Mouse (Mus musculus) erythroblast, embryonic 14.5 days (primary cell): ENCODE results near the gene Ap5s1. TPM values are rescaled to one million over a fixed set of nuclear protein-coding genes. Genes with fewer than 3 reads are reported as not detected.
A peak's percentile ranks its signal among the peaks of the same experiment; 100 is the strongest.

Source experiments
- H3K27me3 ChIP-seq: 2 replicates; pipeline ENCODE4 v1.6.1; 2012; ENCODE audit warnings: inconsistent platforms; ENCODE audit not compliant: control insufficient read depth
- H3K36me3 ChIP-seq: 2 replicates; pipeline ENCODE4 v1.6.1; 2012; ENCODE audit warnings: mild to moderate bottlenecking, inconsistent platforms; ENCODE audit not compliant: control insufficient read depth
- H3K4me1 ChIP-seq: 2 replicates; pipeline ENCODE4 v1.6.1; 2012; ENCODE audit warnings: inconsistent platforms; ENCODE audit not compliant: control insufficient read depth
- H3K4me3 ChIP-seq: replicated peaks from 2 replicates; pipeline ENCODE3; 2012; ENCODE audit warnings: moderate library complexity, mild to moderate bottlenecking, inconsistent platforms
- H3K9me3 ChIP-seq: 2 replicates; pipeline ENCODE4 v1.6.1; 2012; ENCODE audit warnings: low read length, inconsistent platforms, mixed read lengths; ENCODE audit not compliant: control insufficient read depth
- GATA1 ChIP-seq: IDR thresholded peaks from 2 replicates; pipeline ENCODE4 v1.6.1; 2012; ENCODE audit warnings: low read length, inconsistent platforms, mixed read lengths
- TAL1 ChIP-seq: IDR thresholded peaks from 3 replicates; pipeline ENCODE4 v1.6.1; 2012; ENCODE audit warnings: low read length, inconsistent platforms, mixed read lengths
- polyA plus RNA-seq: library from polyadenylated mRNA; stranded (reverse); fragments of >175 nt; gene quantifications from 2 replicates; pipeline ENCODE4 v1.2.3, GENCODE M21; 2012

Ap5s1 gene
- polyA plus RNA-seq, 1 experiment, result 3.0 TPM

GRCm38 (mm10) chr2:131171401-131172104 is 35.3 kb upstream of the Ap5s1 start:
- H3K27me3 ChIP-seq, result peaks cover 80% of the 10 kb centered on the region

DNA sequence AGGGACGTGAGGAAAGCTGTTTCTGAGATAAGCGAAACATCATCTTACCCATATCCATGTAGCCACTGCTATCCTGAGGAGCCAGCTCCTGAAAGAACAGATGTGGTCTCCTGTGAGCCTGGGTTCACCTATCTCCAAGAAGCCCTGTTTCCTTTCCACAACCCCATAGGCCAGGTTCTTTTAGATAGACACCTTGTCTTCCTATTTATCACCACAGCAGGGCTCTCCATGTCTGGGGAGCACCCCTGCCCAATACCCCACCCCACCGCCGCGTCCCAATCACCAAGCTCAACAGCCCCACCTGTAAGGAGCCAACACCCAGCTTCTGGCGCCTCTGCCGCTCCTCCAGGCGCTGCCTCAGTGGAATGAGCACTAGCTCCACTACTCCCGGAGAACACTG is 34.6 kb upstream of the Ap5s1 start:
- no peak overlapping the region for H3K4me3 ChIP-seq
- H3K36me3 ChIP-seq, result peaks cover 31% of the 10 kb centered on the region
- peaks cover 56% of the 10 kb centered on the region for H3K4me1 ChIP-seq
- H3K9me3 ChIP-seq, result peaks cover 7% of the 10 kb centered on the region
- peaks cover 73% of the 10 kb centered on the region for H3K27me3 ChIP-seq
- TF ChIP-seq GATA1 (no peak), TAL1 (0 out of 3 replicates have a peak, but pooled peaks have one; percentile 7)

More at GRCm38 (mm10) chr2:131171401-131172104, 35.3 kb upstream of the Ap5s1 start:
- Histone ChIP-seq H3K36me3 (peaks cover 23% of the 10 kb centered on the region), H3K4me1 (peaks cover 48% of the 10 kb centered on the region), H3K9me3 (peaks cover 10% of the 10 kb centered on the region), H3K4me3 (no peak overlapping the region)
- no peak for TF ChIP-seq TAL1

DNA sequence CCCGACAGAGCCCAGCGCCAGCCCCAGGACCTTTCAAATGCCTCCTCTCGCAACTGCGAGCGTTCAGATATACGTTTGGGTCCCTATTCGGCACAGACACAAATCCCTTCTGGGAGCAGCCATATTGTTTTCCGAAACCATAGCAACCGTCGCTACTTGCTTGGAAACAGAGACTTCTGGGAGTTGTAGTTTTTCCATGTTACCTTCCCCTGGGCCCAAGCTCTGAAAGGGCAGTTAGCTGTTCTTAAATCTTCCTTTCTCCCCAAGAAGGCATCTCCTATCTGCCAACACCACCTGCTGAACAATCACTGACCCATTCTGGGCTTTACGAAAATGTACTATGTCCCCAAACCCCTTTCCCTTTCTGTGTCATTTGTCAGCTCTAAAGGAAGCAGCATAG is 32.2 kb upstream of the Ap5s1 start:
- no peak for TF ChIP-seq GATA1
- no peak for TF ChIP-seq TAL1
- Histone ChIP-seq H3K36me3 (peaks cover 50% of the 10 kb centered on the region), H3K27me3 (peaks cover 50% of the 10 kb centered on the region), H3K4me1 (peaks cover 79% of the 10 kb centered on the region), H3K9me3 (peaks cover 5% of the 10 kb centered on the region; the same call in 1 of the 2 replicates), H3K4me3 (peak overlapping the region; percentile 42)

- Histone ChIP-seq H3K9me3 (peaks cover 5% of the 10 kb centered on the region; the same call in 1 of the 2 replicates), H3K4me3 (no peak overlapping the region), H3K36me3 (peaks cover 50% of the 10 kb centered on the region), H3K27me3 (peaks cover 43% of the 10 kb centered on the region), H3K4me1 (peaks cover 84% of the 10 kb centered on the region)
- TF ChIP-seq TAL1, result no peak
- TF ChIP-seq GATA1, result no peak
Measured at GRCm38 (mm10) chr2:131175286-131175944, 31.5 kb upstream of the Ap5s1 start.

- no peak overlapping the region for H3K4me3 ChIP-seq
- H3K4me1 ChIP-seq, result peaks cover 89% of the 10 kb centered on the region
- peaks cover 50% of the 10 kb centered on the region for H3K36me3 ChIP-seq
- TF ChIP-seq GATA1, result no peak
- TF ChIP-seq TAL1, result no peak
- H3K27me3 ChIP-seq, result peaks cover 38% of the 10 kb centered on the region
- H3K9me3 ChIP-seq, result peaks cover 5% of the 10 kb centered on the region; the same call in 1 of the 2 replicates
Measured at GRCm38 (mm10) chr2:131175945-131176309, 31.0 kb upstream of the Ap5s1 start.

GRCm38 (mm10) chr2:131176491-131176890 is 30.4 kb upstream of the Ap5s1 start:
- H3K4me3 ChIP-seq, result peak overlapping the region; percentile 13
- peaks cover 3% of the 10 kb centered on the region; the same call in 1 of the 2 replicates for H3K9me3 ChIP-seq
- H3K36me3 ChIP-seq, result peaks cover 49% of the 10 kb centered on the region
- H3K4me1 ChIP-seq, result peaks cover 90% of the 10 kb centered on the region
- peaks cover 32% of the 10 kb centered on the region for H3K27me3 ChIP-seq
- TF ChIP-seq GATA1 (no peak), TAL1 (no peak)

GRCm38 (mm10) chr2:131177932-131178331 is 28.9 kb upstream of the Ap5s1 start:
- peaks cover 80% of the 10 kb centered on the region for H3K4me1 ChIP-seq
- H3K36me3 ChIP-seq, result peaks cover 46% of the 10 kb centered on the region
- no peaks in the 10 kb centered on the region for H3K9me3 ChIP-seq
- H3K27me3 ChIP-seq, result peaks cover 18% of the 10 kb centered on the region
- peak overlapping the region; percentile 79 for H3K4me3 ChIP-seq
- TF ChIP-seq GATA1 (no peak), TAL1 (no peak)

- Histone ChIP-seq H3K4me1 (peaks cover 78% of the 10 kb centered on the region), H3K9me3 (no peaks in the 10 kb centered on the region), H3K36me3 (peaks cover 46% of the 10 kb centered on the region), H3K4me3 (peak overlapping the region; percentile 79), H3K27me3 (peaks cover 8% of the 10 kb centered on the region)
- no peak for TF ChIP-seq TAL1
- no peak for TF ChIP-seq GATA1
Measured at GRCm38 (mm10) chr2:131178828-131179245, 28.0 kb upstream of the Ap5s1 start.

- H3K4me3 ChIP-seq, result peak overlapping the region; percentile 79
- H3K36me3 ChIP-seq, result peaks cover 46% of the 10 kb centered on the region
- peaks cover 74% of the 10 kb centered on the region for H3K4me1 ChIP-seq
- TF ChIP-seq GATA1, result no peak
- TF ChIP-seq TAL1, result no peak
- H3K9me3 ChIP-seq, result no peaks in the 10 kb centered on the region
- H3K27me3 ChIP-seq, result peaks cover 3% of the 10 kb centered on the region
Measured at GRCm38 (mm10) chr2:131179246-131179886, 27.5 kb upstream of the Ap5s1 start.
